ENCODE assay signal across 8 mouse cellular contexts in the genomic region with DNA sequence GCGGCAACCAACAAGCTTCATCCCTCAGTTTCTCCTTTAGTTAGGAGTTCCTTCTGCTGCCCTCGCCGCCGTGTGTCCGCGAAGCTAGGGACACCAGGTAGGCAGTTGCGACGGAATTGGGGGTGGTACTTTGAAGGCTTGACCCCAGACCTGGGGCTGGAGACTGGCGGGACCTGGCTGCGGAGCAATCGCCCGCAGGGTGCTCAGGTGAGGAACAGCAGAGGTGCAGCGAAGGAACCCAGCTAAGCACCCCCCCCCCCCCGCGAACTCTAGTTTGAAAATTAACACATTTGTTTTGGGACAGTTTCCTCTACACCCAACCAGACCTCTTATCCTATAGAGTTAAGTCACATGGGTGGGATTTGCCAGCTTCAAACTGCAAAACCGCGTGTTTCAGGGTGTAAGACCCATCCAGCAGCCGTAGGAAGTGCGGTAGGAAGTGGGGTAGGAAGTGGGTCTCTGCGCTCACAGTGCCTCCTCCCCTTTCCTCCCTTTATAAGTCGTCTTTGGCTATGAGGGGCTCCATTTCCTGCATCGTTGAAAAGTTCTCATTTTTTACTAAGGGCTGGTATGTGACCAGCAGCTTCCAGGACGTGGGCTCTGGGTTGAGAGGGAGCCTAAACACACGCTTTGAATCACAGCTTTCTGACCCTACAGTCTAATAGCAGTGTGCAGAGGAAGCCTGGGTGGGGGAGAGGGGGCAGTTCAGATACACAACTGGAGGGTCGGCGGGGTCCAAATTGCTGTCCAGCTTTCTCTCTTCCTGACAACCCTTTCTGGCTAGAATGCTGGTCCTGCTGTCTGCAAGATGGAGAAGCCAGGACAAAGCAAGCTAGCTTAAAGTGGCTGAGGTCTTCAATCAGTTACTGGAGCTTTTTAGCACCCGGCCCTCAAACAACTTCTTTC. TPM values are rescaled to one million over a fixed set of nuclear protein-coding genes. Genes with fewer than 3 reads are reported as not detected.
DNase-seq lines count a peak whose midpoint lies in the region; ATAC-seq lines count a peak whose summit lies in the region.

No protein-coding gene starts in this region.

- WGBS in forebrain, embryonic 10.5 days = 4% methylated on average over 27 of the region's 27 CpGs
- WGBS in midbrain, embryonic 13.5 days = 6% methylated on average over 27 of the region's 27 CpGs

- peak overlapping the region; percentile 70 for H3K9ac ChIP-seq in midbrain, embryonic 13.5 days (replicated peaks)

- peaks cover 38% of the 10 kb centered on the region for H3K4me1 ChIP-seq in forebrain, embryonic 10.5 days
- peaks cover 8% of the 10 kb centered on the region for H3K4me1 ChIP-seq in midbrain, embryonic 13.5 days (replicated peaks)

- H3K36me3 ChIP-seq in forebrain, embryonic 10.5 days (replicated peaks) = no peaks in the 10 kb centered on the region
- no peaks in the 10 kb centered on the region for H3K36me3 ChIP-seq in midbrain, embryonic 13.5 days

- peak overlapping the region; percentile 71 for H3K4me3 ChIP-seq in forebrain, embryonic 10.5 days
- H3K4me3 ChIP-seq in midbrain, embryonic 13.5 days (replicated peaks) = peak overlapping the region; percentile 67

- peaks cover 59% of the 10 kb centered on the region for H3K27me3 ChIP-seq in forebrain, embryonic 10.5 days (ENCODE audit: poor library complexity, severe bottlenecking)
- peaks cover 31% of the 10 kb centered on the region for H3K27me3 ChIP-seq in midbrain, embryonic 13.5 days

- ATAC-seq in midbrain, embryonic 13.5 days = peak; percentile 62

- no peaks in the 10 kb centered on the region for H3K9me3 ChIP-seq in forebrain, embryonic 10.5 days
- H3K9me3 ChIP-seq in midbrain, embryonic 13.5 days = no peaks in the 10 kb centered on the region

- DNase-seq in urinary bladder, adult 2 months (ENCODE audit: low spot score) = peak; percentile 30
- DNase-seq in urinary bladder, postnatal 14 days (ENCODE audit: low spot score) = no peak
- DNase-seq in forebrain, embryonic 10.5 days (ENCODE audit: extremely low spot score, low spot score) = no peak
- DNase-seq in kidney, adult 9 months = peak; percentile 10
- DNase-seq in thymus, postnatal 36 days = peak; percentile 61 to 67
- no peak for DNase-seq in cerebellum, adult 8-10 months
- no peak for DNase-seq in urinary bladder, postnatal 10 days (ENCODE audit: low spot score)

- H3K4me2 ChIP-seq in midbrain, embryonic 13.5 days (replicated peaks) = peak overlapping the region; percentile 98

- no peak overlapping the region; the same call in 1 of the 2 replicates for H3K27ac ChIP-seq in forebrain, embryonic 10.5 days
- no peak overlapping the region for H3K27ac ChIP-seq in midbrain, embryonic 13.5 days

RNA-seq across cellular contexts. Expression of gene Sytl2, which starts 0.8 kb away (rescaled TPM):
- 90.2 and 106 TPM in 2 replicates for polyA plus RNA-seq in urinary bladder, adult 2 months (2012; rRNA removed)
- 1.5 and 2.0 TPM in 2 replicates for polyA plus RNA-seq in forebrain, embryonic 10.5 days (2016; fragmentation: Nextera tagmentation; extraction: Ambion mirVana)
- 2.3 and 2.4 TPM in 2 replicates for polyA plus RNA-seq in midbrain, embryonic 13.5 days (2015; fragmentation: Nextera tagmentation; extraction: Ambion mirVana)

RNA-seq across cellular contexts. Expression of gene Ccdc83, which starts 37.3 kb away (rescaled TPM):
- polyA plus RNA-seq in urinary bladder, adult 2 months (2012; rRNA removed) = 0.04 and 0.12 TPM in 2 replicates
- polyA plus RNA-seq in forebrain, embryonic 10.5 days (2016; fragmentation: Nextera tagmentation; extraction: Ambion mirVana) = not detected in 2 replicates
- not detected in 2 replicates for polyA plus RNA-seq in midbrain, embryonic 13.5 days (2015; fragmentation: Nextera tagmentation; extraction: Ambion mirVana)

Comparison
In these comparisons a context has a peak if more than half of its experiments do, and no peak if none do; other contexts are left out.
1. DNase-seq: peak in urinary bladder, adult 2 months (single experiment), kidney, adult 9 months (single experiment) and thymus, postnatal 36 days (2 of 2); none in urinary bladder, postnatal 14 days (single experiment), forebrain, embryonic 10.5 days (single experiment), cerebellum, adult 8-10 months (single experiment) and urinary bladder, postnatal 10 days (single experiment).
2. RNA of gene Sytl2, which starts 0.8 kb away (polyA plus RNA-seq): 90.2 to 106 TPM in urinary bladder, adult 2 months; 2.3 to 2.4 TPM in midbrain, embryonic 13.5 days and 1.5 to 2.0 TPM in forebrain, embryonic 10.5 days; every median in the first group is over 10 times any median in the second.